Mouse (Mus musculus) hindbrain, embryonic 13.5 days (tissue): ENCODE results near the gene Ip6k3. TPM values are rescaled to one million over a fixed set of nuclear protein-coding genes. Genes with fewer than 3 reads are reported as not detected.

Experiments used
- ATAC-seq: fragments of 200-750 bp; cut with Nextera tagmentation; 2 replicates; pipeline ENCODE4 v1.8.0; 2017; ENCODE audit warnings: moderate TSS enrichment; ENCODE audit not compliant: low FRiP score
- H3K27ac ChIP-seq: fragments of 300-500 bp; sonication (generic); 2 replicates; pipeline ENCODE4 v1.5.1; 2015; ENCODE audit warnings: inconsistent platforms, mild to moderate bottlenecking, moderate library complexity
- H3K27me3 ChIP-seq: fragments of 300-500 bp; sonication (generic); 2 replicates; pipeline ENCODE4 v1.6.1; 2015; ENCODE audit warnings: mild to moderate bottlenecking, inconsistent platforms
- H3K36me3 ChIP-seq: fragments of 300-500 bp; sonication (generic); 2 replicates; pipeline ENCODE4 v1.6.1; 2015; ENCODE audit warnings: mild to moderate bottlenecking, inconsistent platforms
- H3K4me1 ChIP-seq: fragments of 300-500 bp; sonication (generic); replicated peaks from 2 replicates; pipeline ENCODE4 v1.6.1; 2015; ENCODE audit warnings: inconsistent platforms
- H3K4me2 ChIP-seq: fragments of 300-500 bp; sonication (generic); 2 replicates; pipeline ENCODE4 v1.6.1; 2015; ENCODE audit warnings: inconsistent platforms, mild to moderate bottlenecking, moderate library complexity
- H3K4me3 ChIP-seq: fragments of 300-500 bp; sonication (generic); 2 replicates; pipeline ENCODE4 v1.5.1; 2015; ENCODE audit warnings: mild to moderate bottlenecking, inconsistent platforms
- H3K9ac ChIP-seq: fragments of 300-500 bp; sonication (generic); 2 replicates; pipeline ENCODE4 v1.6.1; 2015; ENCODE audit warnings: mild to moderate bottlenecking, inconsistent platforms
- H3K9me3 ChIP-seq: fragments of 300-500 bp; sonication (generic); 2 replicates; pipeline ENCODE4 v1.6.1; 2016; ENCODE audit warnings: inconsistent platforms
- WGBS: fragments of 180-500 bp; shearing (Covaris S2); methylation state at CpG from one replicate; pipeline ENCODE4 v1.1.7; 2015; 5-methylcytosine and 5-hydroxymethylcytosine counted together
- polyA plus RNA-seq: library from polyadenylated mRNA; unstranded; fragments of >200 nt; fragmentation: Nextera tagmentation; extraction: Ambion mirVana; gene quantifications from 2 replicates; pipeline ENCODE4 v1.2.1, GENCODE M21; 2015

Gene Ip6k3
- polyA plus RNA-seq, result 0.45 and 0.58 TPM in 2 replicates

- no peak for ATAC-seq
- H3K9me3 ChIP-seq, result no peaks in the 10 kb centered on the region
- 60% methylated on average over 4 of the region's 4 CpGs for WGBS
- H3K9ac ChIP-seq, result no peak within 1 kb of the TSS
- no peak within 1 kb of the TSS for H3K4me3 ChIP-seq
- no peaks in the 10 kb centered on the region for H3K36me3 ChIP-seq
- no peak within 1 kb of the TSS for H3K4me2 ChIP-seq
- no peaks in the 10 kb centered on the region for H3K27me3 ChIP-seq
- peaks cover 15% of the 10 kb centered on the region for H3K4me1 ChIP-seq
- H3K27ac ChIP-seq, result no peak within 1 kb of the TSS
Measured at GRCm38 (mm10) chr17:27167545-27167944, at the start of gene Ip6k3. TSS of gene Ip6k3 (minus strand) at chr17:27167795.

- Histone ChIP-seq H3K36me3 (no peaks in the 10 kb centered on the region), H3K4me3 (no peak overlapping the region), H3K27me3 (peaks cover 15% of the 10 kb centered on the region; the same call in 1 of the 2 replicates), H3K4me2 (no peak overlapping the region), H3K9ac (no peak overlapping the region), H3K4me1 (peaks cover 33% of the 10 kb centered on the region), H3K27ac (0 out of 2 replicates have a peak overlapping the region, but pooled peaks have one; percentile 15), H3K9me3 (no peaks in the 10 kb centered on the region)
- WGBS, result 4% methylated on average over 11 of the region's 11 CpGs
- 0 out of 2 replicates have a peak, but pooled peaks have one; percentile 53 for ATAC-seq
Measured at GRCm38 (mm10) chr17:27212768-27213525, 45.4 kb upstream of the Ip6k3 start.

- H3K9me3 ChIP-seq, result no peaks in the 10 kb centered on the region
- H3K9ac ChIP-seq, result peak overlapping the region; percentile 39; the same call in 1 of the 2 replicates
- 33% methylated on average over 6 of the region's 6 CpGs for WGBS
- peaks cover 10% of the 10 kb centered on the region; the same call in 1 of the 2 replicates for H3K27me3 ChIP-seq
- no peak overlapping the region; the same call in 1 of the 2 replicates for H3K27ac ChIP-seq
- no peak for ATAC-seq
- no peak overlapping the region for H3K4me2 ChIP-seq
- peaks cover 34% of the 10 kb centered on the region for H3K4me1 ChIP-seq
- H3K4me3 ChIP-seq, result no peak overlapping the region
- no peaks in the 10 kb centered on the region for H3K36me3 ChIP-seq
Measured at GRCm38 (mm10) chr17:27212006-27212405, 44.4 kb upstream of the Ip6k3 start.

- Histone ChIP-seq H3K4me3 (no peak overlapping the region), H3K9me3 (no peaks in the 10 kb centered on the region), H3K27me3 (0 out of 2 replicates have a peak, but pooled peaks cover 5% of the 10 kb centered on the region), H3K36me3 (no peaks in the 10 kb centered on the region), H3K9ac (no peak overlapping the region; the same call in 1 of the 2 replicates), H3K4me2 (no peak overlapping the region), H3K4me1 (peaks cover 57% of the 10 kb centered on the region), H3K27ac (peak overlapping the region; percentile 36)
- ATAC-seq, result no peak
- WGBS, result 62% methylated on average over 11 of the region's 11 CpGs
Measured at GRCm38 (mm10) chr17:27207113-27207707, 39.6 kb upstream of the Ip6k3 start.

- peak within 1 kb of the TSS; percentile 99 for H3K9ac ChIP-seq
- H3K36me3 ChIP-seq, result peaks cover 26% of the 10 kb centered on the region
- peak within 1 kb of the TSS; percentile 98 for H3K27ac ChIP-seq
- H3K4me3 ChIP-seq, result peak within 1 kb of the TSS; percentile 93
- peak; percentile 89 for ATAC-seq
- no peaks in the 10 kb centered on the region for H3K27me3 ChIP-seq
- no peaks in the 10 kb centered on the region for H3K9me3 ChIP-seq
- H3K4me2 ChIP-seq, result peak within 1 kb of the TSS; percentile 92
- H3K4me1 ChIP-seq, result peaks cover 68% of the 10 kb centered on the region
- 4% methylated on average over 72 of the region's 97 CpGs for WGBS
Measured at GRCm38 (mm10) chr17:27204075-27204909, 36.7 kb upstream of the Ip6k3 start, which contains the start of gene Lemd2. TSS of gene Lemd2 (minus strand) at chr17:27204469.

GRCm38 (mm10) chr17:27203358-27204074 lies 35.9 kb upstream of the Ip6k3 start:
- peaks cover 68% of the 10 kb centered on the region for H3K4me1 ChIP-seq
- WGBS, result under 1% methylated on average over 69 of the region's 74 CpGs
- H3K9ac ChIP-seq, result peak overlapping the region; percentile 99

GRCm38 (mm10) chr17:27202919-27203357 lies 35.3 kb upstream of the Ip6k3 start:
- H3K9ac ChIP-seq, result peak overlapping the region; percentile 99
- peaks cover 66% of the 10 kb centered on the region for H3K4me1 ChIP-seq
- H3K36me3 ChIP-seq, result peaks cover 39% of the 10 kb centered on the region
- H3K27ac ChIP-seq, result peak overlapping the region; percentile 98
- ATAC-seq, result no peak
- H3K4me2 ChIP-seq, result peak overlapping the region; percentile 92
- H3K4me3 ChIP-seq, result peak overlapping the region; percentile 93
- H3K27me3 ChIP-seq, result no peaks in the 10 kb centered on the region
- 47% methylated on average over 14 of the region's 14 CpGs for WGBS
- no peaks in the 10 kb centered on the region for H3K9me3 ChIP-seq

More at GRCm38 (mm10) chr17:27203358-27204074, 35.9 kb upstream of the Ip6k3 start:
- Histone ChIP-seq H3K9me3 (no peaks in the 10 kb centered on the region), H3K36me3 (peaks cover 33% of the 10 kb centered on the region), H3K4me3 (peak overlapping the region; percentile 93), H3K4me2 (peak overlapping the region; percentile 92), H3K27me3 (no peaks in the 10 kb centered on the region), H3K27ac (peak overlapping the region; percentile 98)
- ATAC-seq, result peak; percentile 57

GRCm38 (mm10) chr17:27201981-27202380 lies 34.4 kb upstream of the Ip6k3 start:
- peaks cover 48% of the 10 kb centered on the region for H3K36me3 ChIP-seq
- no peak overlapping the region for H3K9ac ChIP-seq
- WGBS, result 91% methylated on average over 2 of the region's 2 CpGs
- no peak overlapping the region for H3K4me3 ChIP-seq
- no peaks in the 10 kb centered on the region for H3K27me3 ChIP-seq
- peaks cover 61% of the 10 kb centered on the region for H3K4me1 ChIP-seq
- H3K27ac ChIP-seq, result no peak overlapping the region
- ATAC-seq, result no peak
- H3K4me2 ChIP-seq, result no peak overlapping the region
- no peaks in the 10 kb centered on the region for H3K9me3 ChIP-seq

GRCm38 (mm10) chr17:27200801-27201200 lies 33.2 kb upstream of the Ip6k3 start:
- Histone ChIP-seq H3K4me1 (peaks cover 60% of the 10 kb centered on the region), H3K36me3 (peaks cover 60% of the 10 kb centered on the region), H3K9ac (no peak overlapping the region; the same call in 1 of the 2 replicates), H3K27ac (no peak overlapping the region), H3K27me3 (no peaks in the 10 kb centered on the region), H3K4me2 (no peak overlapping the region), H3K9me3 (no peaks in the 10 kb centered on the region), H3K4me3 (no peak overlapping the region)
- WGBS, result 63% methylated on average over 11 of the region's 11 CpGs
- ATAC-seq, result no peak

- no peaks in the 10 kb centered on the region for H3K9me3 ChIP-seq
- H3K4me2 ChIP-seq, result no peak overlapping the region
- peak overlapping the region; percentile 26; the same call in 1 of the 2 replicates for H3K9ac ChIP-seq
- WGBS, result 76% methylated on average over 7 of the region's 7 CpGs
- no peaks in the 10 kb centered on the region for H3K27me3 ChIP-seq
- peaks cover 60% of the 10 kb centered on the region for H3K4me1 ChIP-seq
- H3K4me3 ChIP-seq, result no peak overlapping the region
- no peak overlapping the region for H3K27ac ChIP-seq
- H3K36me3 ChIP-seq, result peaks cover 69% of the 10 kb centered on the region
- ATAC-seq, result no peak
Measured at GRCm38 (mm10) chr17:27199864-27200263, 32.3 kb upstream of the Ip6k3 start.

GRCm38 (mm10) chr17:27199205-27199604 lies 31.6 kb upstream of the Ip6k3 start:
- 96% methylated on average over 9 of the region's 9 CpGs for WGBS
- Histone ChIP-seq H3K4me2 (no peak overlapping the region), H3K27me3 (no peaks in the 10 kb centered on the region), H3K4me1 (peaks cover 63% of the 10 kb centered on the region), H3K9me3 (no peaks in the 10 kb centered on the region), H3K36me3 (peaks cover 76% of the 10 kb centered on the region), H3K27ac (no peak overlapping the region), H3K9ac (no peak overlapping the region), H3K4me3 (no peak overlapping the region)
- no peak for ATAC-seq
